Mouse (Mus musculus) lung, postnatal 0 days (tissue): ENCODE results near the gene Ncor1.

Source experiments
- CTCF ChIP-seq: IDR thresholded peaks from 2 replicates; pipeline ENCODE4 v1.5.1; 2016; ENCODE audit warnings: antibody characterized with exemption, mild to moderate bottlenecking
- EP300 ChIP-seq: IDR thresholded peaks from 2 replicates; pipeline ENCODE4 v1.6.1; 2016; ENCODE audit warnings: antibody characterized with exemption, mild to moderate bottlenecking, control low read depth

GRCm38 (mm10) chr11:62500529-62500928 lies 42.2 kb upstream of the Ncor1 start:
- TF ChIP-seq EP300 (no peak), CTCF (no peak)
